Mouse (Mus musculus) frontal cortex, postnatal 10 days (tissue): ENCODE data around the gene Bcl11b.
A peak's percentile ranks its signal among the peaks of the same experiment; 100 is the strongest.

Experiments used
- DNase-seq, 2 experiments: peaks; one replicate each; pipeline ENCODE4 v3.0.0; 2022; ENCODE audit warnings: low spot score in 2 of 2, mixed read lengths in 1 of 2

The Bcl11b gene

GRCm38 (mm10) chr12:107934831-107935437 lies 68.5 kb downstream of the Bcl11b start:
- no peak for DNase-seq

GRCm38 (mm10) chr12:107932140-107932539 lies 71.3 kb downstream of the Bcl11b start:
- DNase-seq, result no peak

GRCm38 (mm10) chr12:107931476-107931875 lies 71.9 kb downstream of the Bcl11b start:
- DNase-seq, result no peak

GRCm38 (mm10) chr12:107930611-107931350 lies 72.6 kb downstream of the Bcl11b start:
- DNase-seq, result peak in 1 of 2 experiments; percentile 60

GRCm38 (mm10) chr12:107928905-107929304 lies 74.5 kb downstream of the Bcl11b start:
- DNase-seq, result no peak

- peak in 1 of 2 experiments; percentile 49 for DNase-seq
Observed at GRCm38 (mm10) chr12:107928464-107928901, 74.9 kb downstream of the Bcl11b start.

- DNase-seq, result no peak
Observed at GRCm38 (mm10) chr12:107927961-107928431, 75.4 kb downstream of the Bcl11b start.

GRCm38 (mm10) chr12:107926074-107926855 lies 77.1 kb downstream of the Bcl11b start:
- DNase-seq, result no peak

GRCm38 (mm10) chr12:107924696-107925095 lies 78.7 kb downstream of the Bcl11b start:
- DNase-seq, result no peak

- no peak for DNase-seq
Observed at GRCm38 (mm10) chr12:107923963-107924362, 79.4 kb downstream of the Bcl11b start.

- no peak for DNase-seq
Observed at GRCm38 (mm10) chr12:107922180-107922579, 81.2 kb downstream of the Bcl11b start.

- no peak for DNase-seq
Observed at GRCm38 (mm10) chr12:107921566-107921965, 81.8 kb downstream of the Bcl11b start.

- DNase-seq, result no peak
Observed at GRCm38 (mm10) chr12:107921154-107921553, 82.2 kb downstream of the Bcl11b start.

GRCm38 (mm10) chr12:107920716-107921115 lies 82.7 kb downstream of the Bcl11b start:
- DNase-seq, result no peak

- no peak for DNase-seq
Observed at GRCm38 (mm10) chr12:107920076-107920475, 83.3 kb downstream of the Bcl11b start.

GRCm38 (mm10) chr12:107918779-107919178 lies 84.6 kb downstream of the Bcl11b start:
- DNase-seq, result no peak

GRCm38 (mm10) chr12:107916008-107916407 lies 87.4 kb downstream of the Bcl11b start:
- no peak for DNase-seq

GRCm38 (mm10) chr12:107915396-107915795 lies 88.0 kb downstream of the Bcl11b start:
- no peak for DNase-seq

- DNase-seq, result no peak
Observed at GRCm38 (mm10) chr12:107908826-107909225, 94.6 kb downstream of the Bcl11b start.

- DNase-seq, result no peak
Observed at GRCm38 (mm10) chr12:107905333-107905732, 98.1 kb downstream of the Bcl11b start.

GRCm38 (mm10) chr12:107904457-107904856 lies 98.9 kb downstream of the Bcl11b start:
- DNase-seq, result no peak

- DNase-seq, result no peak
Observed at GRCm38 (mm10) chr12:107903949-107904348, 99.5 kb downstream of the Bcl11b start.
